Mouse (Mus musculus) heart, embryonic 12.5 days (tissue): ENCODE measurements around the gene Npas3. TPM values are rescaled to one million over a fixed set of nuclear protein-coding genes. Genes with fewer than 3 reads are reported as not detected.
A peak's percentile ranks its signal among the peaks of the same experiment; 100 is the strongest.

Source experiments
- ATAC-seq: fragments of 200-750 bp; cut with Nextera tagmentation; 2 replicates; pipeline ENCODE4 v1.8.0; 2017; ENCODE audit warnings: moderate TSS enrichment, moderate library complexity; ENCODE audit not compliant: insufficient number of reproducible peaks, low FRiP score
- H3K27ac ChIP-seq: fragments of 300-500 bp; sonication (generic); 2 replicates; pipeline ENCODE4 v1.5.1; 2016; ENCODE audit warnings: mild to moderate bottlenecking, moderate library complexity; ENCODE audit not compliant: poor library complexity, severe bottlenecking
- H3K27me3 ChIP-seq: fragments of 300-500 bp; sonication (generic); replicated peaks from 2 replicates; pipeline ENCODE4 v1.6.1; 2016; ENCODE audit warnings: mild to moderate bottlenecking, moderate library complexity
- H3K36me3 ChIP-seq: fragments of 300-500 bp; sonication (generic); 2 replicates; pipeline ENCODE4 v1.6.1; 2016; ENCODE audit warnings: mild to moderate bottlenecking, moderate library complexity
- H3K4me1 ChIP-seq: fragments of 300-500 bp; sonication (generic); replicated peaks from 2 replicates; pipeline ENCODE4 v1.6.1; 2016; ENCODE audit warnings: mild to moderate bottlenecking
- H3K4me2 ChIP-seq: fragments of 300-500 bp; sonication (generic); 2 replicates; pipeline ENCODE4 v1.6.1; 2016; ENCODE audit warnings: mild to moderate bottlenecking, moderate library complexity
- H3K4me3 ChIP-seq: fragments of 300-500 bp; sonication (generic); 2 replicates; pipeline ENCODE4 v1.5.1; 2016; ENCODE audit warnings: mild to moderate bottlenecking
- H3K9ac ChIP-seq: fragments of 300-500 bp; sonication (generic); 2 replicates; pipeline ENCODE4 v1.6.1; 2016; ENCODE audit warnings: mild to moderate bottlenecking, moderate library complexity
- H3K9me3 ChIP-seq: fragments of 300-500 bp; sonication (generic); replicated peaks from 2 replicates; pipeline ENCODE4 v1.6.1; 2016; ENCODE audit warnings: mild to moderate bottlenecking, moderate library complexity
- WGBS: fragments of 180-500 bp; shearing (Covaris S2); methylation state at CpG from one replicate; pipeline ENCODE4 v1.1.7; 2016; 5-methylcytosine and 5-hydroxymethylcytosine counted together
- polyA plus RNA-seq: library from polyadenylated mRNA; unstranded; fragments of >200 nt; fragmentation: Nextera tagmentation; extraction: Ambion mirVana; gene quantifications from 2 replicates; pipeline ENCODE4 v1.2.1, GENCODE M21; 2016

Npas3 gene
- polyA plus RNA-seq, 1 experiment from 2014 or later: 1.9 TPM

DNA sequence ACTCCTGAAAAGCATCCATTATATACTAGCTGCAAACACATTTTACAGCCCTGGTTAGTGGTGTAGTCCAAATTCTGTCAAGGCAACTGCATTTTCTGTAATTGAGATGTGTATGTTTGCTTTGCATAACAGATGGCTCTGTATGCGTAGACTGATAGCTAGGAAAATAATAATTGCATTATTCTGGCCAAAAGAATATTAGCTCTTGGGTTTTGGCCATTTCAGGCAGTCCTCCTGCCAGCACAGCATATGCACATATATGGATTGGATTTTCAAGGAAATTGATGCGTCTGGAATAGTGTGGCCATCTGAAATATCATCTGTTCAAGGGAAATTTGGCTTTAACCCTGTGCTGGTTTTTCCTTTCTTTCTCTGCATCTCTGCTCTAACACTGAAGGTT is 584.9 kb downstream of the Npas3 start:
- H3K36me3 ChIP-seq: no peaks in the 10 kb centered on the region
- no peaks in the 10 kb centered on the region for H3K27me3 ChIP-seq
- H3K4me1 ChIP-seq: 0 out of 2 replicates have a peak, but pooled peaks cover 2% of the 10 kb centered on the region
- no peak overlapping the region for H3K4me3 ChIP-seq
- H3K9ac ChIP-seq: no peak overlapping the region
- no peak overlapping the region for H3K27ac ChIP-seq
- H3K4me2 ChIP-seq: no peak overlapping the region
- WGBS: 83% methylated on average over 2 of the region's 2 CpGs
- no peaks in the 10 kb centered on the region for H3K9me3 ChIP-seq
- no peak for ATAC-seq

DNA sequence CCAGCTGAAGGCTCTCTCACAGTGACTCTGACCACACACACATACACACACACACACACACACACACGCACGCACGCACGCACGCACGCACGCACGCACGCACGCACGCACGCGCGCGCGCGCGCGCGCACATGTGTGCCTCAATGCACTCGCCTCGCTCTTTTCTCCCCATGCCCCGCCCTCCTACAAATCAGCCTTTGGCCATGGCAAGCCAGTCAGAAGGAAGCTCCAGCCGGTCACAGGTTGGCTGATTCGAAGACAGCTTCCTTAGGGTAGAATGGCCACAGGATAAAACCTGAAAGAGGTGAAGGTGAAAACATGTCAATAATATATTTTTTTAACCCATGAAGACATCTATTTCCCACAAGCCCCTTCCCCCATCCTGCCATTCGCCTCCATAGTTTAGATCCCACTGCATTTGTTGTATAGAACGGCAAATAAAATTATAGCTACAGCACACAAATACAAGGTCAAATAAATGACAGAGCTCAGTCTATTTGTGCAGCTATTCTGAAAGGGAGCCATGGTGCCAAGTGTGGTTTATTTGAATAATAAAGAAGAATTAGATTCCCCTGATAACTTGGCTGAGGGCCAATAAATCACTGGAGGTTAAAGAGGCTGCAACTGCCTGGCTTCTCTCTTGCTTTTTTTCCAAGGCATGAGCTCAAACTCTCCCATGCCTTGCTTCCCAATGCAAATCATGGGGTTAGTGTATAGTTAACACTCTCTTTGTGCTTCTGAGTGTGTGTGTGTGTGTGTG is 587.7 kb downstream of the Npas3 start:
- H3K27ac ChIP-seq: no peak overlapping the region
- no peak overlapping the region for H3K4me2 ChIP-seq
- 85% methylated on average over 27 of the region's 27 CpGs for WGBS
- H3K9ac ChIP-seq: no peak overlapping the region
- no peak overlapping the region for H3K4me3 ChIP-seq
- ATAC-seq: no peak
- no peaks in the 10 kb centered on the region for H3K36me3 ChIP-seq
- H3K9me3 ChIP-seq: no peaks in the 10 kb centered on the region
- H3K4me1 ChIP-seq: 0 out of 2 replicates have a peak, but pooled peaks cover 6% of the 10 kb centered on the region
- no peaks in the 10 kb centered on the region for H3K27me3 ChIP-seq

DNA sequence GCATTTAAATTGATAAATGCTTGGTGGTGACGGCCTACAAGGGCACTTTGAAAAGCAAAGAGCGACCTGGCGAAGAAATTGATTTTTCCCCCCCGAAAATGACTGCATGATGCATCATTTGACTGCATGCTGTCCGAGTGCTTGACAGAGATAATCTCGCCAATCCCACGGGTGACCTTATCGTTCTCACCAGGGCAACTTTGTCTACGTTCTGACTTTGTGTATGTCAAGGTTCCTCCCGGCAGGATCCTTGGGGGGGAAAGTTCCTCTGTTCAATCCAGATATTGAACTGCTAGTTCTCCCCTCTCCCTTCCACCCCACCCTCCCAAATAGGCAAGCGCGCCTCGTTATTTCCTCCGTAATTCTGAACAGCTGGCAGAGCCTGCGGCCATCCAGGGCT is 588.9 kb downstream of the Npas3 start:
- WGBS: 76% methylated on average over 15 of the region's 15 CpGs
- Histone ChIP-seq H3K27me3 (no peaks in the 10 kb centered on the region), H3K4me2 (no peak overlapping the region), H3K4me1 (peaks cover 12% of the 10 kb centered on the region; the same call in 1 of the 2 replicates), H3K27ac (no peak overlapping the region), H3K36me3 (no peaks in the 10 kb centered on the region), H3K9me3 (no peaks in the 10 kb centered on the region), H3K4me3 (no peak overlapping the region), H3K9ac (no peak overlapping the region)
- peak; percentile 48; the same call in 1 of the 2 replicates for ATAC-seq

DNA sequence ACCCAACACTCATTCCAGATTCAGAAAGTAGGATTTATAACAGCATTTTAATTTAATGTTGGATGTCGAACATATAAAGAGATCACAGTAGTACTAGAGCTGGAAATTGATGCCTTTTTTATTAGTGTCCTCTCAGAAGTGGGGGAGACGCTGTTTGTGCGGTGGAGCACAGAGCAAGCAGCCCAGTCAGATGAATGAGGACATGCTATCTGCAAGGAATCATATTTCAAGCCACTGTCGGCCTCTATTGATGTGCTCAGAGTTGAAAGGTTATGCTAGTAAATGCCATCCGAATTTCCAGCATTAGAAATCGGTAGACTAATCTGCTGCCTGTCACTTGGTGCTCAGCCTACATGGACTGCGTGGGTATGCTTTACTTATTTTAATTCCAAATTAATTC is 590.1 kb downstream of the Npas3 start:
- H3K36me3 ChIP-seq: no peaks in the 10 kb centered on the region
- no peak overlapping the region for H3K27ac ChIP-seq
- H3K4me2 ChIP-seq: no peak overlapping the region
- no peaks in the 10 kb centered on the region for H3K27me3 ChIP-seq
- no peak for ATAC-seq
- 42% methylated on average over 7 of the region's 7 CpGs for WGBS
- H3K4me3 ChIP-seq: no peak overlapping the region
- H3K4me1 ChIP-seq: peaks cover 13% of the 10 kb centered on the region; the same call in 1 of the 2 replicates
- H3K9ac ChIP-seq: no peak overlapping the region
- H3K9me3 ChIP-seq: no peaks in the 10 kb centered on the region

DNA sequence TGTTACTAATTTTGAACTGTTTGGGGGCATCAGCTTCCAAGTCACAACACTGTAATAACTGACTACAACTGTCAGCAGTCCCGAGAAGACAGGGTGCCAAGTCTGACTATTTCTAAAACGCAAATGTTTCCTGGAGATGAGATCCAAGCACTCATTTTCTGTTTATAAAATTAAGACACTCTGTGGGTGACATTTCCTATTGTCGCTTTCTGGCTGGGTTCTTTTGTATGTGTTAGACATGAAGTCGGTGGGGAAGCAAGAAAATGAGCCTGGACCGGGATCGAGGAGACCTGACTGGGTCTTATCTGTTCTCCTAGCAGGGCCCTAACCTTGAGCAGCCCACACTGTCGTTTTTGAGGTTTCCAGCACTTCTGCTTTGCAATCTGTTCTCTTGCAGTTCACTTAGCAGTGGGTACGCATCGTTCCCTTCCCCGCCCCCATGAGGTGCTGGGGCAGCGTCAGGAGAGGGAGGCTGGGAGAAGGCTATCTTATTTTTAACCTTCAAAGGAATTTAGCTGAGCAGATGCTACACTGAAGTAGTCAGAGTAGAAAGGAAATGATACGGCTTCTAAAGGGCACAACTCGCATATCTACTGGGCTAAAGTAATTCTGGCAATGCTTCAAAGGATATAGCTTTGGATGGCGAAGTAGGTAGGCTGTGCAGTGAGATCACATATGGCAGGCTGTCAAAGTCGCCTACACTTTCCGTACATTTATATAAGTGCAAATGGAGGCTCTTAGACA is 593.6 kb downstream of the Npas3 start:
- Histone ChIP-seq H3K4me3 (no peak overlapping the region), H3K36me3 (no peaks in the 10 kb centered on the region), H3K27me3 (no peaks in the 10 kb centered on the region), H3K27ac (no peak overlapping the region), H3K9me3 (no peaks in the 10 kb centered on the region), H3K9ac (no peak overlapping the region), H3K4me1 (peaks cover 13% of the 10 kb centered on the region; the same call in 1 of the 2 replicates), H3K4me2 (peak overlapping the region; percentile 45)
- WGBS: 39% methylated on average over 16 of the region's 16 CpGs
- no peak for ATAC-seq

DNA sequence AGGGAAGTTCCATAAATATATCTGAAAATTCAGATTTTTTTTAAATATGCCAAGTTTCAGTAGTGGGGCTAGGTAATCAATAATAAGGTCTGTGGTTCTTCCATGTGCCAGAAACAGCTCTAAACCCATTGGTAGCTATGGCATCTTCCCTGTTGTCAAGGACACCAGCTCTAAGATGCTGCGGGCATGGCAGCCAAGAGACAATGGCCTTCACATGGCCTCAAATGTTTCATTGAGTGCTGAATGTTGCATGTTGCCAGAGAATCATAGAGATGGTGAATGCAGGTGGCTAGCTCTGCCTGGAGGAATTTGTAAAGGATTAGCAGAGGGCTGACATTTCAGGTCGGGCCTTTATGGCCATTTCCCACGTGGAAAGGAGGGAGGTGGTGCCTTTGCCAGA is 595.1 kb downstream of the Npas3 start:
- H3K9me3 ChIP-seq: no peaks in the 10 kb centered on the region
- WGBS: 75% methylated on average over 3 of the region's 3 CpGs
- H3K36me3 ChIP-seq: no peaks in the 10 kb centered on the region
- H3K9ac ChIP-seq: no peak overlapping the region
- ATAC-seq: no peak
- H3K4me1 ChIP-seq: peaks cover 10% of the 10 kb centered on the region; the same call in 1 of the 2 replicates
- no peak overlapping the region for H3K4me3 ChIP-seq
- no peak overlapping the region for H3K27ac ChIP-seq
- no peak overlapping the region for H3K4me2 ChIP-seq
- H3K27me3 ChIP-seq: no peaks in the 10 kb centered on the region

DNA sequence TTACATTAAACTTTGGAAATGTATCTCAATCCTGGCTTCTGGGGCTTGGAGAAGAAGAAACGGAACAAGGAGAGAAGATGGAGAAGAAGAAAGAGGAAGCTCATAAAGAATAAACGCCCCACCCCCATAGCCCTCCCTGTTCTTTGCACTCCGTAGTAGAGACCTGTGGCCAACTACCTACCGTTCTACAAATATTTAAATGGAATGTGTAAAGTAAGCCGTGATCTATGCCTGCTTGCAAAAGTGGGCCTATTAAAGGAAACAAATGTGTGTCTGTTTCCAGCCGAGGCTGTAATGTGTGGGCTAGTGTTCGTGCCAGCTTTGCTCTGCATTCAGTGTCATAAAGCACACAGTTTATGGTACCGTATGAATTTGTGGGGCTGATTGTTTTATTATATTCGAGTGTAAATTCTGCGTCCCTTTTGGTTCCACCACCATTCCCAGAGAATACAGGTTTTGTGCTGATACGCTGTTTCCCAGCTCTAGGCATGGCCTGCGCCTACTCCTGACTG is 597.7 kb downstream of the Npas3 start:
- no peak overlapping the region for H3K4me3 ChIP-seq
- no peaks in the 10 kb centered on the region for H3K9me3 ChIP-seq
- no peaks in the 10 kb centered on the region for H3K36me3 ChIP-seq
- H3K27me3 ChIP-seq: no peaks in the 10 kb centered on the region
- no peak for ATAC-seq
- no peak overlapping the region for H3K4me2 ChIP-seq
- no peak overlapping the region for H3K9ac ChIP-seq
- H3K4me1 ChIP-seq: peaks cover 9% of the 10 kb centered on the region; the same call in 1 of the 2 replicates
- no peak overlapping the region for H3K27ac ChIP-seq
- 74% methylated on average over 12 of the region's 12 CpGs for WGBS

DNA sequence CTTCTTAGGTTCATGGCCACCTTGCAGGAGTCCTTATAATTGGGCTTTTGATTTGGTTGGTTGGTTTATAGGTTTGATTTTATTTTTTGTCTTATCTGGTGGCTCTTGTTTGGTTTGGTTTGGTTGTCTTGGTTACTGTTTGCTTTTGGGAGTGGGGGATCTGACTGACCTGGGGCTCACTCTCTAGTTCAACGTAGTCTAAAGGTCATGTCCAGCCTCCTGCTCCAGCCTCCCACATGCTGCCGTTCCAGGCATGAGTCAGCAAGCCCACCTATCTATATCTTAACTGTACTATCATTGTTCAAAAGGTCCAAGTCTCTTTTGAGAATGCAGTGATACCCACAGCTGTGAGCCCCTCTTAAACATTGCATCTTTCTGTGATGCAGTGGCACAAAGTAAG is 600.8 kb downstream of the Npas3 start:
- H3K27me3 ChIP-seq: no peaks in the 10 kb centered on the region
- H3K9ac ChIP-seq: no peak overlapping the region
- 0 out of 2 replicates have a peak, but pooled peaks cover 2% of the 10 kb centered on the region for H3K4me1 ChIP-seq
- no peaks in the 10 kb centered on the region for H3K9me3 ChIP-seq
- no peak overlapping the region for H3K4me3 ChIP-seq
- no peak overlapping the region for H3K27ac ChIP-seq
- no peak for ATAC-seq
- WGBS: 54% methylated on average over 2 of the region's 2 CpGs
- no peak overlapping the region for H3K4me2 ChIP-seq
- H3K36me3 ChIP-seq: no peaks in the 10 kb centered on the region

DNA sequence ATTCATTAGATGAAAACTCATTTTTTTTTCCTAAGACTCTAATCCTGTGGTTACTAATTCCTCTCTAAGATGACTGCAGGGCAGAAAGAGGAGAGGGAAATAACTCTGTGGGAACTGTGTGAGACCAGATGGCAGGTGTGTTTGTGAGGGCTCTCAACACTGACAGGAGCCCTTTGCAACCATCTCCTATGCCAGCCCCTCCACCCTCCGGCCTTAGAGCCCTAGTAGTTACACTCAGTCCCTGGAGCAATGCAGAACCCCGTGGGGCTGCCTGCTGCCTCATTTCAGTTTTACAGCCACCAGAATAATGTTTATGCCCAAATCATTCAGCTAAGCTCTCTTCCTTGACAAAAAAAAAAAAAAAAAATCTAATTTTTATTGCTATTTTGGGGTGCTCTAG is 604.0 kb downstream of the Npas3 start:
- Histone ChIP-seq H3K4me2 (no peak overlapping the region), H3K9ac (no peak overlapping the region), H3K36me3 (no peaks in the 10 kb centered on the region), H3K4me1 (0 out of 2 replicates have a peak, but pooled peaks cover 2% of the 10 kb centered on the region), H3K27me3 (no peaks in the 10 kb centered on the region), H3K4me3 (no peak overlapping the region), H3K9me3 (no peaks in the 10 kb centered on the region), H3K27ac (no peak overlapping the region)
- 71% methylated on average over 2 of the region's 2 CpGs for WGBS
- no peak for ATAC-seq

DNA sequence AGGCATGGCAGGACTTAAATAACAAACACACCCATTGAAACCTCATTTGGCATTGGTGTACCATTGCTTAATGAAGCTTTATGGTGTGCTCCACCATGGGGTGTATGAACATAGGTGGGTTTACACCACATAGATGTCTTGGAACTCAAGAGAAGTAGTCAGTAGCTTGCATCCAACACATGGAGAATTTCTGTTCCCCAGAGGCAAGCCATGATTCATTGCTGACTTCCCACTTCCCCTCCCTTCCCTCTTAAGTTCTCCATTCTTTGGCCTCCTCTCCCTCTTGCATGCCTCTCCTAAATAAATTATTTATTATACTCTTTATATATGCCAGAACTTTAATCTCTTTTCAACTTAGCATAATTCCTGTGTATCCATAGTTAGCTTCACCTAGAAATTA is 611.7 kb downstream of the Npas3 start:
- H3K4me2 ChIP-seq: no peak overlapping the region
- ATAC-seq: no peak
- no peaks in the 10 kb centered on the region for H3K36me3 ChIP-seq
- H3K4me3 ChIP-seq: no peak overlapping the region
- H3K9me3 ChIP-seq: no peaks in the 10 kb centered on the region
- H3K4me1 ChIP-seq: no peaks in the 10 kb centered on the region; the same call in 1 of the 2 replicates
- H3K27me3 ChIP-seq: no peaks in the 10 kb centered on the region
- no peak overlapping the region for H3K9ac ChIP-seq
- no peak overlapping the region for H3K27ac ChIP-seq

DNA sequence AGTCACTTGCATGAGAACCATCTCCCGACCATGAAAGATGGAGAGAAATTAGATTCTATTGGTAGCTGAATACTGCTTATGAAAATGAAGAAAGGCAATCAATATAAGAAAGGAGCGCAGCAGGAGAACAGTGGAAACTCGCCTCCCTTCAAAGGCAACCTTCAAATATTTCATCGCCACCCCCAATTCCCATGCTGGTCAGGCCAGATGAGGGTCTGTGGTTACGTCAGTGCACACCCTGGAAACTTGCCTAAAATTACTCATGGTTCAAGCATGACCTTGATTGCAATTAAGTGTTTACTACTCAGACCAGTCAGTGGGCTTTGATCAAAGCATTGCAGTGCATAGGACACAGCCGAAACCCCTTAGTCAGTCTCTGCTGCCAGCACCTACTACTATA is 613.8 kb downstream of the Npas3 start:
- H3K9me3 ChIP-seq: no peaks in the 10 kb centered on the region
- H3K4me3 ChIP-seq: no peak overlapping the region
- 64% methylated on average over 6 of the region's 6 CpGs for WGBS
- no peak for ATAC-seq
- no peak overlapping the region for H3K9ac ChIP-seq
- H3K36me3 ChIP-seq: no peaks in the 10 kb centered on the region
- H3K4me1 ChIP-seq: no peaks in the 10 kb centered on the region; the same call in 1 of the 2 replicates
- H3K27me3 ChIP-seq: no peaks in the 10 kb centered on the region
- H3K4me2 ChIP-seq: no peak overlapping the region
- no peak overlapping the region for H3K27ac ChIP-seq
